Mouse (Mus musculus): ENCODE results near the gene C1qtnf5. TPM values are rescaled to one million over a fixed set of nuclear protein-coding genes. Genes with fewer than 3 reads are reported as not detected.

The C1qtnf5 gene
- polyA plus RNA-seq, 1 experiment: 0.08 TPM

DNA sequence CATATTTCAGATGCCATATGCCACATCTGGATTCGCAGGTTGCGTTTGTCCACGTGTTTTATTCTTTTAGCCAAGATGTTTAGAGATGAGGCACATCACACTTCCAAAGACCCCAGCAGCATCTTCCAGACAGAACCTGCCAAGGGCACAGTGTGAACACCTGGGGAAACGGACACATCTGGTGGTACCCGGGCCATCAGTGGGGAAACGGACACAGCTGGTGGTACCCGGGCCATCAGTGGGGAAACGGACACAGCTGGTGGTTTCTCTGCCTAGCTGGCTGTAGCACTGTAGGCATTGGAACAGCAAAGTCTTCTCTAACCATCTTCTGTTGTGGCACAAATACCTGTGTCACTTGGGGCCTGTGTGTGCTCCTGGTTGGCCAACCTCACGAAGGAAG is 11.3 kb upstream of the C1qtnf5 start:
- H3K4me1 ChIP-seq (ENCODE audit: control insufficient read depth): peaks cover 2% of the 10 kb centered on the region
- H3K9me3 ChIP-seq (ENCODE audit: control insufficient read depth, low read length): no peaks in the 10 kb centered on the region
- no peak for TF ChIP-seq GATA1 (IDR thresholded peaks at IDR 0.05; ENCODE audit: low read length)
- TF ChIP-seq TAL1 (IDR thresholded peaks at IDR 0.05; ENCODE audit: low read length): no peak
- H3K36me3 ChIP-seq (ENCODE audit: control insufficient read depth): peaks cover 14% of the 10 kb centered on the region
- no peaks in the 10 kb centered on the region for H3K27me3 ChIP-seq (ENCODE audit: control insufficient read depth)
- H3K4me3 ChIP-seq (replicated peaks): no peak overlapping the region

DNA sequence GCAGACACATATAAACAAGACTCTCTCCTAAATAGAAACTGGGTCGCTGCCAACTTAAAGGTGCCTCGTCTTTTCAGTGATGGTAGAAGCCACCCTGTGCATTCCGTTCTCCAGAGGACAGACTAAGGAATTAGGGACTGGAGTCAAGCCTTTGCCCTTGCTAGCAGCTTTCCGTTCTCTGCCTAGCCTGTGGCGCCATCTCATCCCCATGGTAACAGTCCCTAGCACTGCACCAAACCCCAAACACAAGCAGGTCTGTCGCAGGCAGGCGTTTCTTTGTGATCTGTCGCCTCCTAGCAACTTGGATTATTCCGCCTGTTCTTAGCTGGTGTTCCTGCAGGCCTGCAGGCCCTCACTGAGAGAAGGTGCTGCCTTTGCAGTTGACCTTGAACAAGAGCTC is 10.5 kb upstream of the C1qtnf5 start:
- H3K4me3 ChIP-seq (replicated peaks): no peak overlapping the region
- H3K36me3 ChIP-seq (ENCODE audit: control insufficient read depth): peaks cover 12% of the 10 kb centered on the region
- no peak for TF ChIP-seq GATA1 (IDR thresholded peaks at IDR 0.05; ENCODE audit: low read length)
- no peak for TF ChIP-seq TAL1 (IDR thresholded peaks at IDR 0.05; ENCODE audit: low read length)
- peaks cover 2% of the 10 kb centered on the region for H3K4me1 ChIP-seq (ENCODE audit: control insufficient read depth)
- H3K9me3 ChIP-seq (ENCODE audit: control insufficient read depth, low read length): no peaks in the 10 kb centered on the region
- H3K27me3 ChIP-seq (ENCODE audit: control insufficient read depth): no peaks in the 10 kb centered on the region

DNA sequence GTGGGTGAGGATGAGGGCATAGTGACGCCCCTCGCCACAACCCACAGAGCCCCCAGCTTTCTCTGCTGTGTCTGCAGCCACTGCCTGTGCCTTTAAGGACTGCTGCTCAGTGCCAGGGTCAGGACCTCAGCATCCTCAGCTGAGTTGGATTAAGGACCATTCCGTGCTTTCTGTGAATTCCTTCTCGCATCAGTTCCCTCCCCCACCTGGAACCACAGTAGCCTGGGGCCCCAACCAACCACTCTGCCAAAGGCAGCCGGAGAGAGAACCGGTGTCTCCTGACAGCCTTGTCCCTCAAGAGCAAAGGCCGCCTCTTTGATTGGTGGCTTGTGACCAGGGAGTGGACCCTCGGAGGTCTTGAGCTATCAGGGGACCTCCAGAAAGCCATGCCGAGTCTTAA is 5.6 kb upstream of the C1qtnf5 start, which contains the start of gene Mfrp:
TSS of gene Mfrp (plus strand) at position 240 of the 400 bp plus-strand sequence.
- Histone ChIP-seq H3K4me3 (replicated peaks) (no peak within 1 kb of the TSS), H3K9me3 (ENCODE audit: control insufficient read depth, low read length) (no peaks in the 10 kb centered on the region), H3K4me1 (ENCODE audit: control insufficient read depth) (peaks cover 5% of the 10 kb centered on the region), H3K36me3 (ENCODE audit: control insufficient read depth) (peaks cover 42% of the 10 kb centered on the region), H3K27me3 (ENCODE audit: control insufficient read depth) (no peaks in the 10 kb centered on the region)
- TF ChIP-seq GATA1 (IDR thresholded peaks at IDR 0.05; ENCODE audit: low read length) (no peak), TAL1 (IDR thresholded peaks at IDR 0.05; ENCODE audit: low read length) (no peak)

DNA sequence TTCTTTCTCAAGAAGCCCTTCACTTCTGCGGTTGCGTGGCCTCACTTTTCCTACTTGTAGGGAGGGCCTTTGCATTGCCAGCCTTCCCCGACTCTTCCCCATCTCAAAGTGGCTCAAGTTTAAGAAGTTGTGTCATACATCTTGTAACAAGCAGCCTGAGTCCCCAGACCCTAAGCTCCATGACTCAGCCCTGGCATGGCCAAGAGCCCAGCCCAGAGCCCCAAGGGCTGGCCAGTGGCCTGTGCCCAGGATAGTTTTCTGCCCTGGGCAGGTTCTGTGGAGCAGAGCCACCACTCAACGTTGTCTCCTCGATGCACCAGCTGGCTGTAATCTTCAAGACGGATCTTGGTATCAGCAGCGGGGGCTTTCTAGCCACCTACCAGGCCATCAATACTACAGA is 2.2 kb upstream of the C1qtnf5 start:
- peaks cover 71% of the 10 kb centered on the region for H3K36me3 ChIP-seq (ENCODE audit: control insufficient read depth)
- H3K4me3 ChIP-seq (replicated peaks): no peak overlapping the region
- no peaks in the 10 kb centered on the region for H3K27me3 ChIP-seq (ENCODE audit: control insufficient read depth)

DNA sequence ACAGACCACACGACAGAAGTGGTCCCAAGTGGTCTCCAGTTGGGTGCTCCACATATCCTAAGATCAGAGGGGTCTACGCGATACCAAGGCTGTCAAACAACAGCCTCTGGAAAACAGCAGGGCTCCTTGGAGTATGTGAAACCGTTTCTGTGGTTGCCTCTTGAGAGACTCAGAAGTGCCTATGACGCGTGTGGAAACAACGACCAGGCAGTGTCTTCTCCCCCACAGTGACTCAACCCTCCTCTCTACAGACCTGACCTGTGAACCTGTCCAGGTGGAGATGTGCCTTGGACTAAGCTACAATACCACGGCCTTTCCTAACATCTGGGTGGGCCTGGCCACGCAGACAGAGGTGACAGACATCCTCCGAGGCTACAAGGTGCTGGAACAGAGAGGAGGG is 1.3 kb upstream of the C1qtnf5 start:
- Histone ChIP-seq H3K4me3 (replicated peaks) (no peak overlapping the region), H3K27me3 (ENCODE audit: control insufficient read depth) (no peaks in the 10 kb centered on the region), H3K9me3 (ENCODE audit: control insufficient read depth, low read length) (no peaks in the 10 kb centered on the region), H3K4me1 (ENCODE audit: control insufficient read depth) (peaks cover 42% of the 10 kb centered on the region), H3K36me3 (ENCODE audit: control insufficient read depth) (peaks cover 78% of the 10 kb centered on the region)
- TF ChIP-seq GATA1 (IDR thresholded peaks at IDR 0.05; ENCODE audit: low read length): no peak
- TF ChIP-seq TAL1 (IDR thresholded peaks at IDR 0.05; ENCODE audit: low read length): no peak

More for the DNA sequence above, 2.2 kb upstream of the C1qtnf5 start:
- TF ChIP-seq TAL1 (IDR thresholded peaks at IDR 0.05; ENCODE audit: low read length) (no peak), GATA1 (IDR thresholded peaks at IDR 0.05; ENCODE audit: low read length) (no peak)
- Histone ChIP-seq H3K4me1 (ENCODE audit: control insufficient read depth) (peaks cover 34% of the 10 kb centered on the region), H3K9me3 (ENCODE audit: control insufficient read depth, low read length) (no peaks in the 10 kb centered on the region)

DNA sequence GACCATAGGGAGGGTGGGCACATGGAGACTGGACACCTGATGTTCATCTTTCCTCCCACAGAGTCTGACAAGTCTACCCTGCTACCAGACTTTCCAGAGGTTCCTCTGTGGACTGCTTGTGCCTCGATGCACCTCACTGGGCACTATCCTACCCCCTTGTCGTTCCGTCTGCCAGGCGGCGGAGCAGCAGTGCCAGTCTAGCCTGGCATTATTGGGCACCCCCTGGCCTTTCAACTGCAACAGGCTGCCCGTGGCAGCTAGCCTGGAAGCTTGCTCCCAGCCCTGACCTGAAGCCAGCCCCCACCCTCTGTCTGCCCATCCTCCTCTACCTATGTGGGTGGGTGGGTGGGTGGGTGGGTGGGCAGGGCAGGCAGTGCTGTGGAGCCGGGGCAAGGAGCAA is 863 bp upstream of the C1qtnf5 start:
- H3K9me3 ChIP-seq (ENCODE audit: control insufficient read depth, low read length): no peaks in the 10 kb centered on the region
- peaks cover 42% of the 10 kb centered on the region for H3K4me1 ChIP-seq (ENCODE audit: control insufficient read depth)
- no peaks in the 10 kb centered on the region for H3K27me3 ChIP-seq (ENCODE audit: control insufficient read depth)
- peaks cover 80% of the 10 kb centered on the region for H3K36me3 ChIP-seq (ENCODE audit: control insufficient read depth)
- TF ChIP-seq TAL1 (IDR thresholded peaks at IDR 0.05; ENCODE audit: low read length): no peak
- TF ChIP-seq GATA1 (IDR thresholded peaks at IDR 0.05; ENCODE audit: low read length): no peak
- H3K4me3 ChIP-seq (replicated peaks): no peak overlapping the region

DNA sequence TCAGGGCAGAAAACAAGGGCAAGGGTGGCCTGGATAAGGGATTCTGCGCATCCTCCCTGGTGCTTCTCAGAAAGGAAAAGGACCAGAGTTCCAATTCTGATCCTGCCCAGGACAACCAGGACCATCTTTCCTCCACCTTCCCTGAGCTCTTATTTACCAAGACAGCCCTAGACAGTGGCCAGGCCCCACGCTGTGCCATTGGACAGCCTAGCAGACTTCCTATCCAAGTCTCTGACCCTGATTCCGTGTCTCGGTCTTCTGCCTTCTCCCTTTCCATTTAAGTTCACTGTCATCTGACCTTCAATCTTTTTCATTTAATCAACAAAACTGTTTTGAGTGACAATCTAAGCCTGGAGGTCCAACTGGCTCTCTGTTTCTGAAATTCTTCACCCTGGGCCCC is 449 bp upstream of the C1qtnf5 start:
- no peak overlapping the region for H3K4me3 ChIP-seq (replicated peaks)
- no peak for TF ChIP-seq GATA1 (IDR thresholded peaks at IDR 0.05; ENCODE audit: low read length)
- no peak for TF ChIP-seq TAL1 (IDR thresholded peaks at IDR 0.05; ENCODE audit: low read length)
- H3K36me3 ChIP-seq (ENCODE audit: control insufficient read depth): peaks cover 82% of the 10 kb centered on the region
- H3K9me3 ChIP-seq (ENCODE audit: control insufficient read depth, low read length): no peaks in the 10 kb centered on the region
- H3K27me3 ChIP-seq (ENCODE audit: control insufficient read depth): no peaks in the 10 kb centered on the region
- H3K4me1 ChIP-seq (ENCODE audit: control insufficient read depth): peaks cover 44% of the 10 kb centered on the region

DNA sequence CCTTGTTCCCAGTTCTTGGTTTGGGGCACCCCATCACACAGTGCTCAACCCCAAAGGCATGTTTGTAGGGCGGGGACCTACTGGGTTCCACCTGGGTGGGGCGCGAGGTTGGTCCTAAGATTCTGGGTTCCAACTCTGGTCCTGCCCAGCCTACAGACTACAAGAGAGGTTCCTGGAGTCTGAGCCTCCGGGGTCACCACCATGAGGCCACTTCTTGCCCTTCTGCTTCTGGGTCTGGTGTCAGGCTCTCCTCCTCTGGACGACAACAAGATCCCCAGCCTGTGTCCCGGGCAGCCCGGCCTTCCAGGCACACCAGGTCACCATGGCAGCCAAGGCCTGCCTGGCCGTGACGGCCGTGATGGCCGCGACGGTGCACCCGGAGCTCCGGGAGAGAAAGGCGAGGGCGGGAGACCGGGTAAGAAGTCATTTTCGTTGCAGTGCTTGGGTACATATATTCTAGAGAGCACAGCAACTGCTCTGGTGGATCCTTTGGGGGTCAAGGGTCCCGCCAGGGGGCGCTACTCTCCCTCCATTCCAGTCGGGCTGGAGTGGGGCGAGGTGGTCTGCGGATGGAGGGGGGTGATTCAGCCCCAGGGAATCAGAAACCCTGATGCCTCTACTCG is 623 bp downstream of the C1qtnf5 start:
- peaks cover 84% of the 10 kb centered on the region for H3K36me3 ChIP-seq (ENCODE audit: control insufficient read depth)

DNA sequence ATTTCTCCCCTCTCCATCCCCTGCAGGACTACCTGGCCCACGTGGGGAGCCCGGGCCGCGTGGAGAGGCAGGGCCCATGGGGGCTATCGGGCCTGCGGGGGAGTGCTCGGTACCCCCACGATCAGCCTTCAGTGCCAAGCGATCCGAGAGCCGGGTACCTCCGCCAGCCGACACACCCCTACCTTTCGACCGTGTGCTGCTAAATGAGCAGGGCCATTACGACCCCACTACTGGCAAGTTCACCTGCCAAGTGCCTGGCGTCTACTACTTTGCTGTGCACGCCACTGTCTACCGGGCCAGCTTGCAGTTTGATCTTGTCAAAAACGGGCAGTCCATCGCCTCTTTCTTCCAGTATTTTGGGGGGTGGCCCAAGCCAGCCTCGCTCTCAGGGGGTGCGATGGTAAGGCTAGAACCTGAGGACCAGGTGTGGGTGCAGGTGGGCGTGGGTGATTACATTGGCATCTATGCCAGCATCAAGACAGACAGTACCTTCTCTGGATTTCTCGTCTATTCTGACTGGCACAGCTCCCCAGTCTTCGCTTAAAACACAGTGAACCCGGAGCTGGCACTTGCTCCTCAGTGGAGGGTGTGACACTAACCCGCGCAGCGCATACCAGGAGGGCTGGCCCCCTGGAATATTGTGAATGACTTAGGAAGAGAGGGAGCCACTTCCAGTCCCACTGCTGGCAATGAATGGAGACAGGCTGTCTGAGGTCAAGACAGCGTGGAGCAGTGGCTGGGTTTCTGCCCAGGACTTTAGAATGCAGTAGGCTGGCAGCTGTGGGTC is 1.4 kb downstream of the C1qtnf5 start:
- Histone ChIP-seq H3K9me3 (ENCODE audit: control insufficient read depth, low read length) (no peaks in the 10 kb centered on the region), H3K36me3 (ENCODE audit: control insufficient read depth) (peaks cover 81% of the 10 kb centered on the region), H3K27me3 (ENCODE audit: control insufficient read depth) (no peaks in the 10 kb centered on the region), H3K4me1 (ENCODE audit: control insufficient read depth) (peaks cover 52% of the 10 kb centered on the region), H3K4me3 (replicated peaks) (no peak overlapping the region)
- no peak for TF ChIP-seq TAL1 (IDR thresholded peaks at IDR 0.05; ENCODE audit: low read length)
- TF ChIP-seq GATA1 (IDR thresholded peaks at IDR 0.05; ENCODE audit: low read length): no peak

More for the DNA sequence above, 623 bp downstream of the C1qtnf5 start:
- Histone ChIP-seq H3K4me3 (replicated peaks) (no peak overlapping the region), H3K9me3 (ENCODE audit: control insufficient read depth, low read length) (no peaks in the 10 kb centered on the region), H3K27me3 (ENCODE audit: control insufficient read depth) (no peaks in the 10 kb centered on the region), H3K4me1 (ENCODE audit: control insufficient read depth) (peaks cover 52% of the 10 kb centered on the region)
- no peak for TF ChIP-seq TAL1 (IDR thresholded peaks at IDR 0.05; ENCODE audit: low read length)
- TF ChIP-seq GATA1 (IDR thresholded peaks at IDR 0.05; ENCODE audit: low read length): no peak
